Mouse (Mus musculus): ENCODE measurements around the gene Ndufa13.

DNA sequence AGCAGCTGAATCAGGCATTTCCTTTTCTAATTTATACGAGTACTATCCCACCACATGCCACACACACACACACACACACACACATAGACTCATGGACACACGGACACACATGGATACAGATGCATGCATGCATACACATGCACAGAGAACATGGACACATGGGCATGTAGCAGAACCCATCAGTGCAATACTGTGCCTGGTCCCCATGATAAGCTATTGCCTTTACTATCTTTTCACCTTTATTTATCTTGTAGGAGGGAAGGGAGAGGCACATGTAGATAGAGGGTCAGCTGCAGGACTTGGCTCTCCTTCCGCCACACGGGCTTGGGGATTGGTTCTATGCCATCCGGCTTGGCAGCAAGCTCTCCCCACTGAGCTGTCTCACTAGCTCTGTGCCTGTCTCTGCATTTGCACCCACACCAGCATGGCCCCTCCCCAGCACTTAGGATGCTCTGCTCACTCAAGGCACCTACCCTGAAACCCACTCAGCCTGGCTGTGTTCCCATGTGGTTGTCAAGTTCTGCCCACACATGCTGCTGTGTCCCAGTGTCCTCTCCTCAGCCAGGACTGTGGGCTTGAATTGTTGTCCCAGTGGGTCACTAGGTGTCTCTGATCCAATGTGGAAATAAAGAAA lies 38.9 kb downstream of the Ndufa13 start:
- TF ChIP-seq CTCF (IDR thresholded peaks at IDR 0.05; ENCODE audit: insufficient read depth, low read length) (no peak), POLR2A (IDR thresholded peaks at IDR 0.05; ENCODE audit: borderline replicate concordance, extremely low read depth, low read depth, low read length) (no peak)

Data from lung, adult 2 months (tissue).